Mouse (Mus musculus) c-Kit-positive CD71-positive TER-119-negative erythroid progenitor cells, embryonic 14.5 days (primary cell): ENCODE measurements around the gene Dlx3.

Source experiments
- DNase-seq: peaks from one replicate; pipeline ENCODE4 v3.0.0-alpha.2; 2013; ENCODE audit warnings: low read depth

Dlx3 gene

GRCm38 (mm10) chr11:95088857-95089779 is 30.8 kb upstream of the Dlx3 start:
- no peak for DNase-seq

- no peak for DNase-seq
These were observed 26.8 kb upstream of the Dlx3 start for GRCm38 (mm10) chr11:95093077-95093476.

GRCm38 (mm10) chr11:95095596-95095995 is 24.3 kb upstream of the Dlx3 start:
- DNase-seq: no peak

DNA sequence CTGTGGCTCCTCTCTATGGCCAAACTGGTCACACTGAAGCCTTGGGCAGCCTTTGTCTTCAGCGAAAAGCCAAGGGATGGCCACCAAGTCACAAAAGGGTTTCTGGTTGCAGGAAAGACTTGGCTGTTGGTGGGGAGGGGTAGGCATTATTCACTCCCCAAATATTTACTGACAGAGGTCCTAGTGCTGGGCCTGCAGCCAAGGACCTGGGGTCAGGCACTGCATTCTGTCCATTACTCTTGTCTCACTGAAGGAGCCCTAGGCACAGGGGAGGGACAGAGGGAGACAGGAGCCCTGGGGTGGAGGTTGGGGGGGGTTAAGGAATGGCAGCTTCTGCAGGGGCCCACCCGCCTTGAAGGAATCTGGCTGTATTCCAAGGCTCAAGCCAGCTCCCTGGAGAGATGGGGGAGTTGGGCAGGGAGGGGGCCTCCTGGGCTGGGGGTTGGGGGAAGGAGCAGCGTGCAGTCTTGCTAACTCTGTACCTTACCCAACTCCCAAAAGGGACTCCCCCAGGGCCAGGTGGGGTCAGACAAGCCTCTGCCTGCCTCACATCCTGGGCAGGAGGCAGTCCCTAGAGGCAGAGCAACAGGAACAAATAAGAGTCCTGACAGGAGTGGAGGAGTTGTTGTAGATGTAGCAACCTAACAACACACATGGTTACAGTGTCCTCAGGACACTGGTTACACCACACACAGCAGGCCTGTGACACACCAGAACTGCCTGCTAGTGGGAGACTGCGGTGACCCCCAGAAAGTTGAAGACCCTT is 23.1 kb upstream of the Dlx3 start:
- no peak for DNase-seq

DNA sequence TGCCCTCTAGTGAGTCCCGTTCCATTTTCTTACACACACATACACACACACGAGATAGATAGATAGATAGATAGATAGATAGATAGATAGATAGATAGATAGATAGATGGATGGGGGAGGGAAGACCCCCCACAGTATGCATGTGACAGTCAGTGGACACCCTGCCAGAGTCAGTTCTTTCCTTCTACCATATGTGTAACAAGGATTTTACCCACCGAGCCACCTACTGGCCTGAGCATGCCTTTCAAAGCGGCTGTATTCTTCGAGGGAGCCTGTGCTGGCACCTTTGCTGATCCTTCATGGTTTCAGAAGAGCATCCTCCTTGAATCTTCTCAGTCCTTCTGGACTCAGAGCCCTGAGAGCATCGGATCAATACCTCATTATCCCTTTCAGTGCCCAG is 22.0 kb upstream of the Dlx3 start:
- no peak for DNase-seq

DNA sequence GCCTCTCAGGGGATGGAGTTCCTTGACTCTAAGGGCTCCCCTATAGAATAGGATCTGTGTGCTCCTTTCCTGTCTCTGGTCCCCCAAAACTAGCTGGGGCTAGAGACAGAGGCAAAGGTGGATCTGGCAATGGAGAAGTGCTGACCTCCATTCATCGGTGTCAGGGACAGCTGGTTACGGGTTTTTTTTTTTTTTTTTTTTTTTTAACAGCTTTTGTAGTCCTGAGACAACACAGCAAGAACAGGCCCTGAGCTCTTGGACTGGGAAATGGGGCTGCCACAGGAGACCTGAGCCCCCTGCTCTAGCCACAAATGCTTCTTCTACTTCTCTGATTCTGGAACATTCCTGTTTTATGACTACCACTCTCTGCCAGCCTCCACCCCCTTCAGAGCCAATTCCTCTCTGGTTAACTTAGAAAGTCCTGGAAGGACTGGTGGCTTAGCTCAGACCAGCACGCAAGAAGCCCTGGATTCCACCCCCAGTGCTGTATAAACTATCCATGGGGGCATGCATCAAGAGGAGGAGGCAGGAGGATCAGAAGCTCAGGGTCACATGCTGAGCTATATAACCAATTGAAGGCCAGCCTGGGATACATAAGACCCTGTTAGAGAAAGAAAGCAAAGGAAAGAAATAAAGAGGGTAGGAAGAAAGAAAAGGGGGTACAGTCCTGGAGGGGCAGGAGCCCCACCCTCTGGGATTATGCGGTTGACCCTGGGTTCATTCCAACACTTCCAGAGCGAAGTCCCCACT is 21.4 kb upstream of the Dlx3 start:
- no peak for DNase-seq

DNA sequence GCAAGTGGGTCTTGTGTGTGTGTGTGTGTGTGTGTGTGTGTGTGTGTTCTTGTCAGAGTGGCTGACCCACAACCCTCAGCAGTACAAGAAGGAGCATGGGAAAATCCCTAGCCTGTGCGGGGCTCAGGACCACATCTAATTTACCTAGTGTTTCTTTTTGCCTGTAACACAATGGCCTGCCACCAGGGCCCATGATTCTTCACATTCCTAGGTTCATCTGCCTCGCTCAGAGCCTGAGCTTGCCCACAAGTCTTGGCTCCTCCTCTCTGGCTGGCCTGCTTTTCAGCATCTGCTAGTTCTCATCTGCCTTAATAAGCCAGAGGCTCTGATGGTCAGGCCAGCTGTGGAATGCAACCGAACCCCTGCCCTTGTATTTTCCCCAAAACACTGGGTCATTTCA is 19.5 kb upstream of the Dlx3 start:
- no peak for DNase-seq

- no peak for DNase-seq
These were observed 18.7 kb upstream of the Dlx3 start for GRCm38 (mm10) chr11:95101071-95101788.

GRCm38 (mm10) chr11:95102161-95102904 is 17.6 kb upstream of the Dlx3 start:
- DNase-seq: no peak

DNA sequence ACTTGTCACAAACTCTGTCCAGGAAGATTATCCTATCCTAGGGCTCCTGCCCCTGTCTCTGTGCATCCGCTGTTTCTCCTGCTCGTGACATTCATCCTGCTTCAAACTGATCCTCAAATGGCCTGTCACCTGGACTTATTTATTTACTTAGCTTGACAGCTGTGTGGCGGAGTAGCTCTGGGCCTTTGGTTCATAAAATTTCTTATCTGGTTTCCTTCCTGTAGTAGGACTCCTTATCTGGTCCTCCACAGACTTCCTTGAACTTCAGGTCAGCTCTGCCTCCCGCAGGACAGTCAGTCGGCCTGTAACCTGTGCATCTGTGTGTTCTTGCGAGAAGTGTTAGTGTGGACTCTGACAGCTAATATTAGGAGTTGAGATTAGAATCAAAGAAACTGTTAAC is 15.7 kb upstream of the Dlx3 start:
- DNase-seq: no peak

GRCm38 (mm10) chr11:95105274-95105874 is 14.5 kb upstream of the Dlx3 start:
- DNase-seq: no peak

GRCm38 (mm10) chr11:95106440-95107236 is 13.3 kb upstream of the Dlx3 start:
- peak; percentile 34 for DNase-seq

DNA sequence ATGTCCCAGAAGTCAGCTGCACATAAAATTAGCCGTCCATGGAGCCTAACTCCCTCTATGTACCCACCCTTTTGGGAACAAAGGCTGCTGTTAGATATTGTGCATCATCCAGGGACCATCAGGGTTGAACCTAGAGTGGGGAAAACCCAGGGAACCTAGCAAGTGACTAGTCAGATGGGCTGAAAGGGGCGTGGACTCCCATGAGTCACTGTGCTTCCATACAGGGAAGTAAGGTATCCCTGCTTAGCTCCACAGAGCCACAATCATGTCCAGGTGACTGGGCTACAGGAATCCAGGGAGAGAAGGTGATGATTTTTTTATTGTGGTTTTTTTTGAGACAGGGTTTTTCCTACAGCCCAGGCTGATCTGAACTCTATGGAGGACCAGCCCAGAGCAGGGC is 10.9 kb upstream of the Dlx3 start:
- no peak for DNase-seq

DNA sequence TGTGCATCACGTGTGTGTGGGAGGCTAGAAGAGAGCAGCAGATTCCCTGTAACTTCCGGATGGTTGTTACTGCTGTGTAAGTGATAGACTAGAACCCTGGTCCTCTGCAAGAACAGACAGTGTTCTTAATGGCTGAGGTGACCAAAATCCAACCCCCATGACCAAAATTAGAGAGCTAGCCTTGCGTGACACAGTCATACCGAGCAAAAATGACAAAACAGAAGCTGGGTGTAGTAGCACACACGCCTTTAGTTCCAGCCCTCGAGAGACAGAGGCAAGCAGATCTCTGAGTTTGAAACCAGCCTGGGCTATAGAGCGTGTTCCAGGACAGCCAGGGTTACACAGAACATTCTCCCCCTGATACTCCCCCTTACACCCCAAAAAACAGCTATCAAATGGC is 9.8 kb upstream of the Dlx3 start:
- no peak for DNase-seq

DNA sequence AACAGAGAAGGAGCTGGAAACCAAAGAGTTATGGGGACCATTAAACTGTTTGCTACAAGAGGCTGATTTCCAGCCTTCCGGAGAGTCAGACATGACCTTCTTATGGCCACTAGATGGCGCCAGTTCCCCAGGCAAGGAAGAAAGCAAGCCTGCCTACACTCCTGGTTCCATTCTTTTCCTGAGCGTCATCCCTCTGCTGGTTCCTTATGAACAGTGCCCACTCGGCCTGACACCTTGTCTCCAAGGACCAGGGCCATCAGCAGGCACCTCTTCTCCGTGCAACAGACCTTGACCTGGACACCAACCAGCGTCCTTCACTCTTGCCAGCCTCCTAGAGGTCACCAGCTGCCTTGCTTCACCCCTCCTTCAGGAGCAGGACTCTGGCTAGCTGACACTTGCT is 2.9 kb upstream of the Dlx3 start:
- DNase-seq: peak; percentile 50

- DNase-seq: peak; percentile 21
These were observed 1.4 kb upstream of the Dlx3 start for GRCm38 (mm10) chr11:95118505-95118904.

GRCm38 (mm10) chr11:95120633-95121020 is 708 bp downstream of the Dlx3 start:
- DNase-seq: no peak

GRCm38 (mm10) chr11:95121161-95122099 is 1.5 kb downstream of the Dlx3 start:
- DNase-seq: no peak

- DNase-seq: no peak
These were observed 2.2 kb downstream of the Dlx3 start for GRCm38 (mm10) chr11:95122100-95122489.
